In genomic region chr2:129879817-129880216, GRCm38 (mm10) we compare ENCODE assay signal across 9 mouse cellular contexts.
DNase-seq lines count a peak whose midpoint lies in the region; ATAC-seq and TF ChIP-seq lines count a peak whose summit lies in the region.
"Had no signal": no experiment of that assay in that cellular context is flagged by ENCODE, and none has a peak within 500 bp of the region (broad histone marks: within the 10 kb centered on the region; RNA-seq: fewer than 3 reads in every experiment).

No protein-coding gene starts in this region.

- no peaks in the 10 kb centered on the region for H3K27me3 ChIP-seq in intestine, postnatal 0 days (replicated peaks; ENCODE audit: control insufficient read depth, insufficient read depth, low read length)
- H3K27me3 ChIP-seq in intestine, embryonic 15.5 days (replicated peaks): no peaks in the 10 kb centered on the region
- no peaks in the 10 kb centered on the region for H3K27me3 ChIP-seq in forebrain, embryonic 11.5 days (ENCODE audit: control insufficient read depth, insufficient read depth, low read length)
- H3K27me3 ChIP-seq: limb, embryonic 12.5 days had no signal

- no peaks in the 10 kb centered on the region for H3K9me3 ChIP-seq in intestine, postnatal 0 days (ENCODE audit: control insufficient read depth)
- H3K9me3 ChIP-seq in intestine, embryonic 15.5 days: no peaks in the 10 kb centered on the region
- no peaks in the 10 kb centered on the region for H3K9me3 ChIP-seq in forebrain, embryonic 11.5 days (ENCODE audit: control insufficient read depth, low read length)
- H3K9me3 ChIP-seq: limb, embryonic 12.5 days had no signal

- no peak for ATAC-seq in intestine, postnatal 0 days
- no peak for ATAC-seq in intestine, embryonic 15.5 days
- 0 out of 2 replicates have a peak, but pooled peaks have one; percentile 46 for ATAC-seq in forebrain, embryonic 11.5 days (replicated peaks; ENCODE audit: low FRiP score)
- ATAC-seq in monocyte, adult 5-6 weeks (replicated peaks; ENCODE audit: insufficient number of reproducible peaks, low FRiP score, low TSS enrichment, poor library complexity, severe bottlenecking): peak; percentile 82

- H3K4me1 ChIP-seq in intestine, postnatal 0 days (replicated peaks; ENCODE audit: control insufficient read depth, insufficient read depth, low read length): no peaks in the 10 kb centered on the region
- no peaks in the 10 kb centered on the region for H3K4me1 ChIP-seq in intestine, embryonic 15.5 days (replicated peaks)
- H3K4me1 ChIP-seq in bone marrow, adult 2 months (ENCODE audit: control insufficient read depth, insufficient read depth, low read length): peaks cover 3% of the 10 kb centered on the region
- H3K4me1 ChIP-seq in forebrain, embryonic 11.5 days (replicated peaks; ENCODE audit: control insufficient read depth, insufficient read depth, low read length): no peaks in the 10 kb centered on the region
- H3K4me1 ChIP-seq: limb, embryonic 12.5 days had no signal

- 45% methylated on average over 3 of the region's 3 CpGs for WGBS in intestine, postnatal 0 days
- 37% methylated on average over 3 of the region's 3 CpGs for WGBS in intestine, embryonic 15.5 days
- 36% methylated on average over 3 of the region's 3 CpGs for WGBS in bone marrow, adult 2 months
- 37% methylated on average over 3 of the region's 3 CpGs for WGBS in forebrain, embryonic 11.5 days

- H3K9ac ChIP-seq in intestine, postnatal 0 days (ENCODE audit: low read depth, low read length): no peak overlapping the region
- H3K9ac ChIP-seq in intestine, embryonic 15.5 days: no peak overlapping the region
- no peak overlapping the region for H3K9ac ChIP-seq in forebrain, embryonic 11.5 days (ENCODE audit: low read length)
- H3K9ac ChIP-seq: limb, embryonic 12.5 days had no signal

- H3K27ac ChIP-seq in intestine, postnatal 0 days (ENCODE audit: low read depth, low read length): no peak overlapping the region
- H3K27ac ChIP-seq in intestine, embryonic 15.5 days: no peak overlapping the region
- no peak overlapping the region for H3K27ac ChIP-seq in bone marrow, adult 2 months (ENCODE audit: control insufficient read depth, insufficient read depth, low read depth, low read length, poor library complexity)
- no peak overlapping the region for H3K27ac ChIP-seq in forebrain, embryonic 11.5 days (ENCODE audit: low read depth, low read length)
- H3K27ac ChIP-seq: limb, embryonic 12.5 days had no signal

- DNase-seq in forebrain, embryonic 11.5 days (ENCODE audit: low spot score): peak; percentile 71
- peak; percentile 24 for DNase-seq in hindlimb bud, embryonic 11.5 days (ENCODE audit: extremely low spot score, low read depth, low spot score)
- peak; percentile 63 to 81 for DNase-seq in left cerebral cortex, postnatal 25 days (ENCODE audit: low spot score in 2 of 2)
- DNase-seq in testis, postnatal 10 days (ENCODE audit: low spot score): peak; percentile 71

- no peak for TF ChIP-seq POLR2A in bone marrow, adult 2 months (IDR thresholded peaks at IDR 0.05; ENCODE audit: borderline replicate concordance, control insufficient read depth, low read depth, low read length)

- H3K4me2 ChIP-seq in intestine, postnatal 0 days (replicated peaks; ENCODE audit: low read depth): no peak overlapping the region
- no peak overlapping the region for H3K4me2 ChIP-seq in intestine, embryonic 15.5 days (replicated peaks)
- H3K4me2 ChIP-seq in forebrain, embryonic 11.5 days (ENCODE audit: low read depth, low read length, severe bottlenecking): no peak overlapping the region
- H3K4me2 ChIP-seq: limb, embryonic 12.5 days had no signal

- peak; percentile 78 for TF ChIP-seq CTCF in intestine, postnatal 0 days (IDR thresholded peaks at IDR 0.05; ENCODE audit: low read depth)
- peak; percentile 63; the same call in 1 of the 2 replicates for TF ChIP-seq CTCF in bone marrow, adult 2 months (IDR thresholded peaks at IDR 0.05; ENCODE audit: control insufficient read depth, insufficient read depth, low read length)

- H3K4me3 ChIP-seq in intestine, postnatal 0 days (ENCODE audit: low read depth, low read length): no peak overlapping the region
- H3K4me3 ChIP-seq in intestine, embryonic 15.5 days (replicated peaks): no peak overlapping the region
- no peak overlapping the region for H3K4me3 ChIP-seq in bone marrow, adult 2 months (replicated peaks; ENCODE audit: control insufficient read depth, low read depth, low read length)
- H3K4me3 ChIP-seq in forebrain, embryonic 11.5 days (ENCODE audit: low read depth, low read length): no peak overlapping the region
- H3K4me3 ChIP-seq: limb, embryonic 12.5 days had no signal

- intact Hi-C loops in left cerebral cortex, postnatal 25 days (cut with DNase I): loop anchor here (2.0 kb wide), 1 partner anchor 287 kb away; no protein-coding TSS in a partner anchor

- no peaks in the 10 kb centered on the region for H3K36me3 ChIP-seq in intestine, postnatal 0 days (ENCODE audit: control insufficient read depth, insufficient read depth)
- no peaks in the 10 kb centered on the region for H3K36me3 ChIP-seq in intestine, embryonic 15.5 days
- no peaks in the 10 kb centered on the region for H3K36me3 ChIP-seq in forebrain, embryonic 11.5 days (ENCODE audit: control insufficient read depth, insufficient read depth, low read length)
- H3K36me3 ChIP-seq: limb, embryonic 12.5 days had no signal

Comparison
In these comparisons a context has a peak if more than half of its experiments do, and no peak if none do; other contexts are left out.
1. ATAC-seq: peak in forebrain, embryonic 11.5 days (single experiment) and monocyte, adult 5-6 weeks (single experiment); none in intestine, postnatal 0 days (single experiment) and intestine, embryonic 15.5 days (single experiment).
2. Peak in every context shown above with its lines, with median percentiles within 50 percentile points of each other: DNase-seq.